Mouse (Mus musculus) spleen, adult 18-20 months (tissue): ENCODE data around the gene Gm973.

ENCODE experiments used
- DNase-seq, 2 experiments: peaks; one replicate each; pipeline ENCODE4 v3.0.0; 2022; ENCODE audit warnings: mixed read lengths in 2 of 2

The Gm973 gene

GRCm38 (mm10) chr1:59516026-59516917 is at the start of gene Gm973:
Gene Gm973 (plus strand): TSS chr1:59516264.
- no peak for DNase-seq

DNA sequence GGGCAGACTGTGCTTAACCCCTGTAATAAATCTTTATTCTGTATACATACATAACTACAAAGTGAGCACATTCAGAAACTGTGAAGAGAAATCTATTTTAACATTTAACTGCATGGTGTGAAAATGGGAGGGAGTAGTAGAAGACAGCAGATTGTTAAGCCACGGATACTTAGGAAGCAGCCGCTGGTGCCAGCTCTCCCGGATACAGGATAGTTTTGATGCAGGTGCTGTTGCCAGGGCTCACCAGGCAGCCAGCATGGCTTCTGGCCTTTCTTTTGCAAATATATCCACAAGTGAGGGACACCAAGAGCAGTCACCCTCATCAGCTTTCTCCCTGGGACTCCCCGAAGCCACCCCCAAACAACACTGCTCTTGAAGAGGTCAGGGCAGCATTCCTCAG is 46.9 kb upstream of the Gm973 start:
- DNase-seq: no peak

GRCm38 (mm10) chr1:59470766-59471165 is 45.3 kb upstream of the Gm973 start:
- no peak for DNase-seq

DNA sequence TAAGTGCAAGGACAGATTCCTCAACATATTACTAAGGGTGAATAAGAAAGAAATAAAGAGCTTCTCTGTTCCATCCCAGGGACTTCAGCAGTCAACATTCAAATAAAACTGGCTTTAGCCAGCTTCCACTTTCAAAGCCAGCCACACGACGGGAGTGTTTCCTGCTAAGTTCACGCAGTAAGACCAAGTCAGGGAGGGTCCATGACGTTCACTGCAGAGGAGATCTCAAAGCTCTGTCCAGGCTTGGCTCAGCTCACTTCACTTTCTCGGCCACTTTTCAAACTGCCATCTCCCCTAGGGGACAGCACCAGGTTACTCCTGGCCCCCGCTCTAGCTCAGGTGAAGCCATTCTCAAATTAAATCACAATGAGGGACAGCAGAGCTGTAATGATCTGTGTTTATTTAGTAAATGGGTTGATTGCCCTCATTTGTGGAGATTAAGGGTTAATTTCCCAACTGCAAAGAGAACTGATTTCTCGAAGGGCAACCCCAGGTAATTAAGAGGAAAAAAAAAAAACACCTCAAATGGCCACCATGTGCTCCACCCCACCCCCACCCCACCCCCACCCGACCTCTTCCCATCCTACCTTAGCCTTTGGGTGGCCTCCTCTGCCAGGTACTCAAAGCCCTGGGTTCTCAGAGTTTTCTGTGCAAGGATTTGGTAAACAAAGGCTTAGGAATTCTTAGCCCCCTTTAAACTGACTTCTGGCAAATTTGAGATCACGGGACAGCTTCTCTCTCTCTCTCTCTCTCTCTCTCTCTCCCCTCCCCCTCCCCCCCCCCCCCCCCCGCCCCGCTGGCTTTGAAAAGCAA is 43.5 kb upstream of the Gm973 start:
- no peak for DNase-seq

DNA sequence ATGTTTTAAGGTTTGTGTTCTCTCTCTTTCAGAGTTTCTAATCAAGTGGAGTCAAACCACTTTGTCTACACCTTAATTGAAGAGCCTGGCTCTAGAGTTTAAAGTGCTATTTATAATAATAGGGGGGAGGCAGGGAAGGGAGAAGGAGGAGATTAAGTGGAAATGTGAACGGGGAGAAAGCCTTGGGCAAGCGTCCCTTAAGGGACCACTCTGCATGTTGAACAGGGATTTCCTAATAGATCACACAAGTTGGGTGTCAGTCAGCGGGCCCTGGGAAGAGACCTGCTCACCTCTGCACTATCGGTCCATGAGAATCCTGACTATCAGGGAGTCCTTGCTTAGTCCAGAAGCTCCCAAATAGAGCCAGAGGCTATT is 42.9 kb upstream of the Gm973 start:
- DNase-seq: no peak

DNA sequence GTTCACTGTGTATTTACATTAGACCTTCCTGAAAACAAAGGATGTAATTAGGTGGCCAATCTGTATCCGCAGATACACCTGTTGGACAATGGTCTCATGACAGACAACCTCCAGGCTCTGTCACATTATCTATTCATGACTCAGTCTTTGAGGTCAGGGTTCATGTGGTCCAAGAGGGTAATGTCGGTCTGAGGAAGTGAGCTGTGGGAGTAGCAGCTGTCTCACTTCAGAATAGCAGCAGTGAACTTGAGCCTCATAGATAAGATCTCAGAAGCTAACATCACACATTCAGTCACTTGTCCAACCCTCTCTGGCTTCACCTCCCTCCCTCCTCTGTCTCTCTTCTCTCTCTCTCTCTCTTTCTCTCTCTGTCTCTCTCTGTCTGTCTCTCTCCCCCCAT is 40.4 kb upstream of the Gm973 start:
- no peak for DNase-seq

- DNase-seq: no peak
These were observed 37.2 kb upstream of the Gm973 start for GRCm38 (mm10) chr1:59478911-59479310.

- DNase-seq: no peak
These were observed 35.1 kb upstream of the Gm973 start for GRCm38 (mm10) chr1:59480821-59481455.

DNA sequence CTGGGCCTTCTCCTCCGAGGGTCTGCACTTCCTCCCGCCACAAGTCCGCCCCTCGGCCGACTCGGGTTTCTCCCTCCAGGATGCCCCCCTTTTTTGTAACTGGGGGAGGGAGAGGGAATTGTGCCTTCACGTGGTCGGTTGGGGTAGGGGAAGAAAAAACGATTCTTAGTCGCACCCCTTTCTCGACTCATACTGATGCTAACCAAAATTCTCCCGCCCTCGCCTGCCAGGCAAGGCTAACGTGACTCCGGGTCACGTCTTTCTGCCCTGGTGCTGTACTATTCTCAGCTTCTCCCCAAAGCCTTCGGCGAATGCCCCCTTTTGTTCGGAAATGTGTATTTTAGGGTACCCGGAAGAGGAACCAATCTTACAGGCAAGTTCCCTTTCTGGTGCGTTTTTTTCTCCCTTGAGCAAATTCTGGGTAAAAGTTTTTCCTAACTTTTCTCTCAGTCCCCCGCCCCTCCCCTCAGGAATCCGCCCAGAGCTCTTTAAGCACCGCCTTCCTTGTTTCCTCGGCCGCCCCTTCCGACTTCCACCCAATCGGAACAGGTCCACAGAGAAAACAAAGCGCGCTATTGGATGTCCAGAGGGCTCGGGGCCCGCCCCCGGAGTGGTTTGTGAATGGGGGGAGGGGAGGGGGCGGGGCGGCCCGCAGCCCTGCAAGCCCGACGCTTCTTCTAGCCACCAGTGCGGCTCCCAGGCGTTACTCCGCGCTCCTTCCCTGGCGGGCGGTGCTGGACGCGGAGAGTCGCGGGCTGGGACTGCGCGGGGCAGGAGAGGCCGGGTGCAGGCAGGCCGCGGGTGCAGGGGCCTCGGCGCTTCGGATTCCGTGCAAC is 34.4 kb upstream of the Gm973 start:
- peak; percentile 80 to 81 for DNase-seq

DNA sequence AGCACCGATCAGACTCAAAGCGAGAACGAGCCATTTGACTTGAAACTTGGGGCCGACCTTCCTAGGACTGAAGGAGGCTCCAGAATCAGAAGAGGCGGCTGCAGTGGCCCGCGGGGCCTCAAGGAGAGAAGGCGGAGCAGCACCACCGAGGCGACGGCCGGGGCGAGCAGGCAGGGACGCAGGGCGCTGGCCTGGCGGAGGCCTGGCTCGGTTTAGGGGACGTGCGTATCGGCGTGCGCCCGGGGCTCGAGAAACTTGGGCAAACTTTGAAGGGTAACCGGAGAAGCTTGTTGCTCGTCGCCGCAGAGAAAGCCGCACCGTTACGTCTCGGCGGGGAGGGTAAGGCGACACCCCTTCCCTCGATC is 33.8 kb upstream of the Gm973 start, which contains the start of gene Fzd7:
Fzd7 (plus strand) TSS at position 94 of the 365 bp plus-strand sequence.
- DNase-seq: no peak

- DNase-seq: peak in 1 of 2 experiments; percentile 7
These were observed 33.2 kb upstream of the Gm973 start for GRCm38 (mm10) chr1:59482696-59483520.

DNA sequence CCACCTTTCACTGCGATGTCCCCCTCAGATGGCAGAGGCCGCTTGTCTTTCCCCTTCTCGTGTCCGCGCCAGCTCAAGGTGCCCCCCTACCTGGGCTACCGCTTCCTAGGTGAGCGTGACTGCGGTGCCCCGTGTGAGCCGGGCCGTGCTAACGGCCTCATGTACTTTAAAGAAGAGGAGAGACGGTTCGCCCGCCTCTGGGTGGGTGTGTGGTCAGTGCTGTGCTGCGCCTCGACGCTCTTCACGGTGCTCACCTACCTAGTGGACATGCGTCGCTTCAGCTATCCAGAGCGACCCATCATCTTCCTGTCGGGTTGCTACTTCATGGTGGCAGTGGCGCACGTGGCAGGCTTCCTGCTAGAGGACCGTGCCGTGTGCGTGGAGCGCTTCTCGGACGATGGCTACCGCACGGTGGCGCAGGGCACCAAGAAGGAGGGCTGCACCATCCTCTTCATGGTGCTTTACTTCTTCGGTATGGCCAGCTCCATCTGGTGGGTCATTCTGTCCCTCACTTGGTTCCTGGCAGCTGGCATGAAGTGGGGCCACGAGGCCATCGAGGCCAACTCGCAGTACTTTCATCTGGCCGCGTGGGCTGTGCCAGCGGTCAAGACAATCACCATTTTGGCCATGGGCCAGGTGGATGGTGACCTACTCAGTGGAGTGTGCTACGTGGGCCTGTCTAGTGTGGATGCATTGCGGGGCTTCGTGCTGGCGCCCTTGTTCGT is 32.4 kb upstream of the Gm973 start:
- peak; percentile 17 to 32 for DNase-seq

DNA sequence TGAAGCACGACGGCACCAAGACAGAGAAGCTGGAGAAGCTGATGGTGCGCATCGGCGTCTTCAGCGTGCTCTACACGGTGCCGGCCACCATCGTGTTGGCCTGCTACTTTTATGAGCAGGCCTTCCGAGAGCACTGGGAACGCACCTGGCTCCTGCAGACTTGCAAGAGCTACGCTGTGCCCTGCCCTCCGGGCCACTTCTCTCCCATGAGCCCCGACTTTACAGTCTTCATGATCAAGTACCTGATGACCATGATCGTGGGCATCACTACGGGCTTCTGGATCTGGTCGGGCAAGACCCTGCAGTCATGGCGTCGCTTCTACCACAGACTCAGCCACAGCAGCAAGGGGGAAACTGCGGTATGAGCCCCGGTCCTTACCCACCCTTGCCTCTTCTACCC is 31.8 kb upstream of the Gm973 start:
- no peak for DNase-seq

DNA sequence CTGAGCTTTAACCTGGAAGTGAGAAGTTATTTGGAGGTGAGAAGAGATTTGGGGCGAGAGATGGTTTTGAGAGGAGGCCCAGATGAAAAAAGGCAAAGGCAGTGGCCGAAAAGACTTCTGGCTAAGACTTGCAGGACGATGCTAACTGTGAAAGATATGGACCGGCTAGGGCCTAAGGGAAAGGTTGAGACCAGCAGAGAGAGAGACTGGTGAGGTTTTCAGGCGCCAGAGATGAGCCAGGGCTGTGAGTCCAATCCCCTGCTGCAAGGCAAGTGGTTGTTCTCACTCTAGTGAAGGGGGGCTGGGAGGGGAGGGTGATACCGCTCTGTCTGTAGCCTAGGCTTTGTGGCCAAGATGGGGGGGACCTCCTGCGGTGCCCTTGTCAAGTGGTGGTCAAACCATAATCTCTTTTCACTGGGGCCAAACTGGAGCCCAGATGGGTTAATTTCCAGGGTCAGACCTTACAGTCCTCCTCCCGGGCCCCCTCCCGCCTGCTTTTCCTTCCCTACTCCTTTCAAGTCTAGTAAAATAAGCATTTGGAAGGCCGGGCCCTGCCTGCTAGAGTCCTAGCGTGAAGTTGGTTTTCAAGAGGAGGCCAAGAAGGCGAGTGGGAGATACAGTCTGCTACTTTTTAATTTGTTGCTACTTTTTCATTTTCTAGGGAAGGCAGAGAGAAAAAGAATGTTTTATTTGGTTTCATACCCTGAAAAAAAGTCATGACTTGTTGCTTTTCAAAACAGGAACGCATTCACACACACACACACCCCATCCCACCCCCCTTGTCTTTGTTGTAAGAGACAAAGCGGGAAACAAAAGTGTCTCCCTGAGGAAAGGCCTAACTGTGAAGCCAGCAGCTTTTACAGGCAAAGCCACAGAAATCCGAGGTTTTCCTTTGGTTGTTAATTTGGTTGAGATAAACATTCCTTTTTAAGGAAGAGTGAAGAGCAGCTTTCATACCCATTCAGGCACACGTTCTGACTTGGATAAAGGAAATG is 31.0 kb upstream of the Gm973 start:
- DNase-seq: no peak

DNA sequence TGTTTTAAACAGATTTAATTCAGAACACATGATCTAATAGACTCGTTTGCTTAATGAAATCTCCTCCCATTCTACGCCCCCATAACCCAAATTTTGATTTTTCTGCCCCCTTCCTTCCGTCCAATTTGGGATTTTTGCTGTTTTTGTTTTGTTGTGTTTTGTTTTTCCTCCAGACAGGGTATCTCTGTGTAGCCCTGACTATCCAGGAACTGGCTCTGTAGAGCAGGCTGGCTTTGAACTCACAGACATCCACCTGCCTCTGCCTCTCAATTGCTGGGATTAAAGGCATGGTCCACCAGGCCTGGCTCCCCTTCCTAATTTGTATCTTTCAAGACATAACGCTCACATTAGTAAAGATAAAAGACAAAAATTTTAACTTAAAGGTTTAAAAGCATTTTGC is 30.3 kb upstream of the Gm973 start:
- no peak for DNase-seq

DNA sequence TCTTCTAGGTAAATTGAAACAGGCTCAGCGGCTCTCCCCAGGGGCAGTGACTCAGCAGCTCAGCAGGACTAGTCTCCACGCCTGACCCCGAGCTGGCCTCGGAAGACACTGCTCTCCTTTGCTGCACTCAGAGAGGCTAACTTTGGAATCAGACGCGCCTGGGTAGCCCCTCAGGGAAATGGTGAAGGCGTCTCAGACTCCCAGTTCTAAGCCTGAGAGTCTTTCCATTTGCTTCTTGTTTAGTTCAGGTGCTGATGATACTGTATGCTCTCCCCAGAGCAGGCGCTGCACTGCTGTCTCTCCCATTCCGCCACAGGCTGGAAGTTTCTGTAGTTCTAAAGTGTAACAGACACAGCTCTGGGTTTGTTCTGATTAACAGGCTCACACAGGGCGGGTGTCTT is 28.4 kb upstream of the Gm973 start:
- DNase-seq: no peak

DNA sequence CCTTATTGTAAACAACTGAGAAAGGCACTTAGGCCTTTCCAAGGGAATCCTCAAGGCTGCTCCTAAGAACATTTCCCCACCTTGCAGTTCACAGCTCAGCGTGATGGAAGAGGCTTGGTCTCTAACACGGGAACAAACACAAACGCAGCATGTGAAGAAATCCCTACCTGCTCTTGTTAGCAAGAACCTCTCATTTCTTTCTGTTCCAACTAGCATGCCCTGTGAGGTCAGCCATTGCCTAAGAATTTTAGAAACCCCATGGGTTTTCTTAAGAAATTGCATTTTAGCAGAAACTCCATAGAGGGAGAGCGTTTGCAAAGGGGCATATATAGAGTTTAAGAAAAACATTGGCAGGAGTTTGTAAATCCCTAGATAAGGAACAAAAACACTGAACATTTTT is 27.6 kb upstream of the Gm973 start:
- DNase-seq: no peak

- DNase-seq: no peak
These were observed 27.1 kb upstream of the Gm973 start for GRCm38 (mm10) chr1:59488991-59489390.

DNA sequence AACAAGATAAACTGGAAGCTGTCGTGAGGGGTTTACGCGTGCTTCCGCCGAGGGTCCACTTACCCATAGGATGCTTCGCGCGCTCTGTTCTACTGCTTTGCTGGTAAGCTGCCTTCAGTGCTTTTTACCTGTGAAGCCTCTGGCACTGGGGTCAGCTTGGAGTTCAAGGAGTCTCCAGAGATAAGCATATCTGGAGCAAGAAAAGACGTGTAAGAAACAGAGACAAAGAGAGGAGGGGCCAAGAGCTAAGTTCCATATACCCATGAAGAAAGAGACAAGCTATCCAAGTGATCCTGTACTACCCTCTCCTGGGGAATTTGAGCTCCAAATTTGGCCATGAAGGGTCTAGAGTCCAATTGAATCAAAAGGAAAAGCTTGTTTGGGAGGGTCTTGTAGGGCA is 24.5 kb upstream of the Gm973 start:
- no peak for DNase-seq

GRCm38 (mm10) chr1:59492432-59492831 is 23.6 kb upstream of the Gm973 start:
- no peak for DNase-seq
